Mouse (Mus musculus): ENCODE data around the gene Etl4. TPM values are rescaled to one million over a fixed set of nuclear protein-coding genes. Genes with fewer than 3 reads are reported as not detected.

Gene Etl4
- total and polyA plus RNA-seq, 2 experiments from 2014 or later = 6.4 to 14.8 TPM

- H3K4me1 ChIP-seq (ENCODE audit: insufficient read depth, low read length) = 0 out of 2 replicates have a peak, but pooled peaks cover 3% of the 10 kb centered on the region
- 93% methylated on average over 8 of the region's 8 CpGs for WGBS
Measured at GRCm38 (mm10) chr2:20516270-20516865, 606.8 kb downstream of the Etl4 start.

DNA sequence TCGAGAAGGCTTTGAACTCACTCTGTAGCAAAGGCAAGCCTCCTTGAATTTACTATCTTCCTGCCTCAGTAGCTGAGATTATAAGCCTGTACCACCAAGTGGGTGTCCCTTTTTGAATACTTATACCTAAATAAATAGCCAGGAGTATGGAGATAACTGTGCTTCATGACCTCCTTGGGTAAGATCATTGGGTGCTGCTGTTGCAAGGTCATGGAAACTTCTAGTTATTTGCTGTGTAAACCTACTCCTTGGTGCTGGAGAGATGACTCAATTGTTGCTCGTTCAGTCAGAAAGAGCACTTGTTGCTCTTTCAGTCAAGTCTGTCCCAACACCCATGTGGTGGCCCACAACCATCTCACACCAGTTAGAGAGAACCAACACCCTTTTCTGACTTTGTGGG, 608.3 kb downstream of the Etl4 start:
- Histone ChIP-seq H3K4me3 (ENCODE audit: low read length) (no peak overlapping the region), H3K9ac (replicated peaks; ENCODE audit: low read length) (no peak overlapping the region), H3K9me3 (ENCODE audit: low read length) (no peaks in the 10 kb centered on the region), H3K27me3 (ENCODE audit: insufficient read depth, low read length) (no peaks in the 10 kb centered on the region), H3K36me3 (ENCODE audit: insufficient read depth, low read length) (no peaks in the 10 kb centered on the region), H3K4me1 (ENCODE audit: insufficient read depth, low read length) (0 out of 2 replicates have a peak, but pooled peaks cover 3% of the 10 kb centered on the region), H3K27ac (no peak overlapping the region), H3K4me2 (ENCODE audit: low read depth, low read length) (no peak overlapping the region)
- ATAC-seq (no peak), DNase-seq (ENCODE audit: low spot score) (no peak)
- TF ChIP-seq CTCF (IDR thresholded peaks at IDR 0.05; ENCODE audit: low read depth) = no peak
- 92% methylated on average over 2 of the region's 2 CpGs for WGBS

More at GRCm38 (mm10) chr2:20516270-20516865, 606.8 kb downstream of the Etl4 start:
- no peak for TF ChIP-seq CTCF (IDR thresholded peaks at IDR 0.05; ENCODE audit: low read depth)
- Histone ChIP-seq H3K4me3 (ENCODE audit: low read length) (no peak overlapping the region), H3K36me3 (ENCODE audit: insufficient read depth, low read length) (no peaks in the 10 kb centered on the region), H3K9ac (replicated peaks; ENCODE audit: low read length) (no peak overlapping the region), H3K9me3 (ENCODE audit: low read length) (no peaks in the 10 kb centered on the region), H3K27ac (no peak overlapping the region), H3K4me2 (ENCODE audit: low read depth, low read length) (no peak overlapping the region), H3K27me3 (ENCODE audit: insufficient read depth, low read length) (no peaks in the 10 kb centered on the region)
- no peak for ATAC-seq
- no peak for DNase-seq (ENCODE audit: low spot score)

DNA sequence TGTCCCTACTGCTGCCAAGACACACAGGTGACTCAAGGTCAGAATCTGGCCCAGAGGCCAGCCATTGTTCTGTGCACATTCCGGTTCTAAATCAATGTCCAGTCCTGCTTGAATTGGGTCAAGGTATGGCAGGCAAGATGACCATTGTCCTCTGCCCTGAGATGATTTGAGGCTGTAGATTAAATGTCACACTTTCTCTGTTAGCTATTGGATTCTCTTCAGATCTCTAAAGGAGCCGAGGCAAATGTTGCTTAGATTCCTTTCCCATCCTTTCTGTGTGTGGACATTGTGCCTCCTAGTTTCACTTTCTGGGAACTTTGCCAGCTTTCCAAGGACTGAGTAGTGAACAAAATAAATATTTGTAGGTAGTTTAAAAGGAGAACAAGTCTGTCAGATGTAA, 608.9 kb downstream of the Etl4 start:
- no peak overlapping the region for H3K27ac ChIP-seq
- H3K4me3 ChIP-seq (ENCODE audit: low read length) = no peak overlapping the region
- H3K36me3 ChIP-seq (ENCODE audit: insufficient read depth, low read length) = no peaks in the 10 kb centered on the region
- H3K9me3 ChIP-seq (ENCODE audit: low read length) = no peaks in the 10 kb centered on the region
- no peak for TF ChIP-seq CTCF (IDR thresholded peaks at IDR 0.05; ENCODE audit: low read depth)
- H3K9ac ChIP-seq (replicated peaks; ENCODE audit: low read length) = no peak overlapping the region
- no peaks in the 10 kb centered on the region for H3K27me3 ChIP-seq (ENCODE audit: insufficient read depth, low read length)
- H3K4me2 ChIP-seq (ENCODE audit: low read depth, low read length) = no peak overlapping the region
- ATAC-seq (no peak), DNase-seq (ENCODE audit: low spot score) (peak; percentile 54)
- 0 out of 2 replicates have a peak, but pooled peaks cover 3% of the 10 kb centered on the region for H3K4me1 ChIP-seq (ENCODE audit: insufficient read depth, low read length)
- 41% methylated on average over 2 of the region's 2 CpGs for WGBS

GRCm38 (mm10) chr2:20519447-20520098, 610.0 kb downstream of the Etl4 start:
- peak overlapping the region; percentile 86 for H3K4me2 ChIP-seq (ENCODE audit: low read depth, low read length)
- peak; percentile 76 for ATAC-seq
- no peak overlapping the region for H3K27ac ChIP-seq
- no peaks in the 10 kb centered on the region for H3K9me3 ChIP-seq (ENCODE audit: low read length)
- H3K9ac ChIP-seq (replicated peaks; ENCODE audit: low read length) = peak overlapping the region; percentile 19; the same call in 1 of the 2 replicates
- peak; percentile 46 for DNase-seq (ENCODE audit: low spot score)
- 2% methylated on average over 37 of the region's 39 CpGs for WGBS
- TF ChIP-seq CTCF (IDR thresholded peaks at IDR 0.05; ENCODE audit: low read depth) = 0 out of 2 replicates have a peak, but pooled peaks have one; percentile 3
- peak overlapping the region; percentile 43 for H3K4me3 ChIP-seq (ENCODE audit: low read length)
- no peaks in the 10 kb centered on the region for H3K27me3 ChIP-seq (ENCODE audit: insufficient read depth, low read length)
- H3K36me3 ChIP-seq (ENCODE audit: insufficient read depth, low read length) = no peaks in the 10 kb centered on the region
- 0 out of 2 replicates have a peak, but pooled peaks cover 3% of the 10 kb centered on the region for H3K4me1 ChIP-seq (ENCODE audit: insufficient read depth, low read length)

DNA sequence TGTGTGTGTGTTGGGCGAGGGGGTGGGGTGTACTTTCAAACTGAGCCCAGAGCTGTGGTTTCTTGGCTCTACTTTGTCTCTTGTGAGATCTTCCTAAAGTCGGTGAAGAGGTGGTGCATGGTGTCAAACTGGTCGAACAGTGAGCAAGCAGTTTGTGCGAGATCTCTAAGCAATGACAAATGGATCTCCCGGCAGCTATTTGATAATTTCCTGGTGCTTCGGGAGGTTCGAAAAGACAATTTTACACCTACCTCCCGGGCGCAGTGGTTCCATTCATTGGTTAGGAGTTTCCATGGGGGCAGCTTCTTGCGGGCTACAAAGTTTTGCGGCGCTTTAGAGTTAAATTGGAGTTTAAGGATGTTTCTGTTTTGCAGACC, 610.5 kb downstream of the Etl4 start:
- Histone ChIP-seq H3K27ac (no peak overlapping the region), H3K27me3 (ENCODE audit: insufficient read depth, low read length) (no peaks in the 10 kb centered on the region), H3K9me3 (ENCODE audit: low read length) (no peaks in the 10 kb centered on the region), H3K4me2 (ENCODE audit: low read depth, low read length) (peak overlapping the region; percentile 86), H3K9ac (replicated peaks; ENCODE audit: low read length) (no peak overlapping the region), H3K4me3 (ENCODE audit: low read length) (peak overlapping the region; percentile 43), H3K36me3 (ENCODE audit: insufficient read depth, low read length) (no peaks in the 10 kb centered on the region), H3K4me1 (ENCODE audit: insufficient read depth, low read length) (0 out of 2 replicates have a peak, but pooled peaks cover 3% of the 10 kb centered on the region)
- DNase-seq (ENCODE audit: low spot score) (peak; percentile 4), ATAC-seq (no peak; the same call in 1 of the 2 replicates)
- TF ChIP-seq CTCF (IDR thresholded peaks at IDR 0.05; ENCODE audit: low read depth) = no peak
- under 1% methylated on average over 12 of the region's 12 CpGs for WGBS

- TF ChIP-seq CTCF (IDR thresholded peaks at IDR 0.05; ENCODE audit: low read depth) = no peak
- 37% methylated on average over 23 of the region's 23 CpGs for WGBS
- Histone ChIP-seq H3K9ac (replicated peaks; ENCODE audit: low read length) (no peak overlapping the region), H3K36me3 (ENCODE audit: insufficient read depth, low read length) (no peaks in the 10 kb centered on the region), H3K9me3 (ENCODE audit: low read length) (no peaks in the 10 kb centered on the region), H3K4me3 (ENCODE audit: low read length) (peak overlapping the region; percentile 43), H3K27ac (no peak overlapping the region), H3K4me2 (ENCODE audit: low read depth, low read length) (peak overlapping the region; percentile 86), H3K4me1 (ENCODE audit: insufficient read depth, low read length) (0 out of 2 replicates have a peak, but pooled peaks cover 3% of the 10 kb centered on the region), H3K27me3 (ENCODE audit: insufficient read depth, low read length) (no peaks in the 10 kb centered on the region)
- DNase-seq (ENCODE audit: low spot score) (no peak), ATAC-seq (no peak)
Measured at GRCm38 (mm10) chr2:20520636-20521595, 611.3 kb downstream of the Etl4 start.
